24 mouse cellular contexts compared by ENCODE assay signal in the genomic region with DNA sequence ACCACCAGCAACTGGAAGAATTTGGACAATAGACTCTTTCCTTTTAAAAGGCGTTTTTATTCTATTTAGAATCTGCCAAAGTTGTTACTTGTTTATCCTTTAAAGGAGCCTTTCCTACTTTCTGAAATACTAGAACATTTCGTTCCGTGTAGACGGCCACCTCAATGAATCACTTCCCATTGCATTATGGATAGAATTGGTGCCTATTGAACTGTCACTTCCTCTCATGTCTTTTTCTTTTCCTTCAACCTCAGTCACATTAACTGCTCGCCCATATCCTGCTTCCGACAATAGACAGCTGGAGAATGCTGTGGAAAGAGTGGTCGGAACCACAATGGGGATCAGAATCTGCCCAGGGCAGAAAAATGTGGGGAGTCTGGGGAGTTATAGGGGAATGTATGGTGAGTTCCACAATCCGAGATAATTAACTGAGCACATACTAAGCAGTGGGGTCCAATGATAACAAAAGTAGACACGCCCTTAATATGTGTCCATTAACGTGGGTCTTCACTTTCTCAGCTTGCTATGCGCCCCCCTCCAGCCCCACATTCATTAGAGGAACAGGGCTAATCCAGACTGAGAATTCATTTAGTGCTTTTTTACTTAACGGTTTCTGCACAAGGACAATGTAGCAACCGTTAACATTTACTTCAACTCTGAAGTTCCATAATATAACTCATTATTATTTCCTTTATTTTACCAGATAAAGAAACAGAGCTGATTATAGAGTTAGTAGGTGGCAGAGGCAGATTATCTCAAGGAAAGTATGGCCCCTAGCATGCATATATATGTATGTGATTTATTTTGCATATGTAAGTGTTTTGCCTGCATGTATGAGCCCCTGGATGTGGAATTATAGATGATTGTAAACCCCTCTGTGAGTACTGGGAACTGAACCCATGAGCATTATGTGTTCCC. TPM values are rescaled to one million over a fixed set of nuclear protein-coding genes. Genes with fewer than 3 reads are reported as not detected.
DNase-seq lines count a peak whose midpoint lies in the region; ATAC-seq and TF ChIP-seq lines count a peak whose summit lies in the region.
"Had no signal": no experiment of that assay in that cellular context is flagged by ENCODE, and none has a peak within 500 bp of the region (broad histone marks: within the 10 kb centered on the region; RNA-seq: fewer than 3 reads in every experiment).

No protein-coding gene starts in this region.

- WGBS in kidney, embryonic 16.5 days = 60% methylated on average over 13 of the region's 13 CpGs
- WGBS in lung, postnatal 0 days = 63% methylated on average over 13 of the region's 13 CpGs

- no peak for TF ChIP-seq CTCF in lung, postnatal 0 days (IDR thresholded peaks at IDR 0.05)

- intact Hi-C loops in heart, postnatal 10 days (cut with DNase I) = no loop called here

- no peaks in the 10 kb centered on the region for H3K9me3 ChIP-seq in kidney, embryonic 16.5 days (ENCODE audit: low read length)
- no peaks in the 10 kb centered on the region for H3K9me3 ChIP-seq in lung, postnatal 0 days (ENCODE audit: low read length)
- H3K9me3 ChIP-seq: embryonic facial prominence, embryonic 15.5 days; hindbrain, embryonic 12.5 days; limb, embryonic 15.5 days; midbrain, embryonic 12.5 days had no signal

- H3K9ac ChIP-seq in kidney, embryonic 16.5 days (replicated peaks; ENCODE audit: low read length) = no peak overlapping the region
- no peak overlapping the region for H3K9ac ChIP-seq in lung, postnatal 0 days (replicated peaks; ENCODE audit: low read depth)
- H3K9ac ChIP-seq: embryonic facial prominence, embryonic 15.5 days; hindbrain, embryonic 12.5 days; limb, embryonic 15.5 days; midbrain, embryonic 12.5 days had no signal

- no peak overlapping the region for H3K4me2 ChIP-seq in kidney, embryonic 16.5 days (replicated peaks; ENCODE audit: low read depth, low read length)
- H3K4me2 ChIP-seq in lung, postnatal 0 days (replicated peaks; ENCODE audit: low read depth, low read length) = no peak overlapping the region
- H3K4me2 ChIP-seq: embryonic facial prominence, embryonic 15.5 days; hindbrain, embryonic 12.5 days; limb, embryonic 15.5 days; midbrain, embryonic 12.5 days had no signal

- peak; percentile 83 for TF ChIP-seq EP300 in lung, postnatal 0 days (IDR thresholded peaks at IDR 0.05)

- no peak overlapping the region for H3K4me3 ChIP-seq in kidney, embryonic 16.5 days (ENCODE audit: low read length)
- no peak overlapping the region for H3K4me3 ChIP-seq in lung, postnatal 0 days (ENCODE audit: low read depth, low read length)
- H3K4me3 ChIP-seq: embryonic facial prominence, embryonic 15.5 days; hindbrain, embryonic 12.5 days; limb, embryonic 15.5 days; midbrain, embryonic 12.5 days had no signal

- peak; percentile 85 for DNase-seq in heart, adult 11 months
- DNase-seq in heart, postnatal 10 days = no peak
- DNase-seq in kidney, postnatal 14 days = no peak
- DNase-seq in lung, postnatal 0 days (ENCODE audit: low spot score) = peak; percentile 63
- DNase-seq in lung, adult 18-20 months = no peak
- DNase-seq in retina, embryonic 14.5 days (ENCODE audit: low spot score) = peak; percentile 46
- no peak for DNase-seq in left cerebral cortex, adult 9 months (ENCODE audit: low spot score in 2 of 2)
- DNase-seq: adrenal gland, postnatal 25 days; cerebellum, adult 11 months; cerebellum, adult 9-11 months; gastrocnemius, postnatal 10 days; heart, adult 18-20 months; kidney, adult 18-20 months; layer of hippocampus, adult 9-11 months; left cerebral cortex, postnatal 4 days; lung, adult 2 months; right cerebral cortex, postnatal 14 days; spleen, adult 18-20 months had no signal

- H3K27ac ChIP-seq in kidney, embryonic 16.5 days (ENCODE audit: low read length) = peak overlapping the region; percentile 35; the same call in 1 of the 2 replicates
- 0 out of 2 replicates have a peak overlapping the region, but pooled peaks have one; percentile 26 for H3K27ac ChIP-seq in lung, postnatal 0 days (ENCODE audit: low read length)
- H3K27ac ChIP-seq: embryonic facial prominence, embryonic 15.5 days; hindbrain, embryonic 12.5 days; limb, embryonic 15.5 days; midbrain, embryonic 12.5 days had no signal

- H3K27me3 ChIP-seq in kidney, embryonic 16.5 days (ENCODE audit: insufficient read depth, low read length) = no peaks in the 10 kb centered on the region
- H3K27me3 ChIP-seq in lung, postnatal 0 days (replicated peaks; ENCODE audit: insufficient read depth, low read length) = no peaks in the 10 kb centered on the region
- H3K27me3 ChIP-seq: embryonic facial prominence, embryonic 15.5 days; hindbrain, embryonic 12.5 days; limb, embryonic 15.5 days; midbrain, embryonic 12.5 days had no signal

- ATAC-seq in kidney, embryonic 16.5 days (ENCODE audit: low FRiP score, low TSS enrichment) = no peak
- ATAC-seq in lung, postnatal 0 days = peak; percentile 37; the same call in 1 of the 2 replicates
- ATAC-seq: forebrain, embryonic 14.5 days had no signal

- H3K4me1 ChIP-seq in kidney, embryonic 16.5 days (ENCODE audit: insufficient read depth, low read length) = peaks cover 15% of the 10 kb centered on the region
- H3K4me1 ChIP-seq in lung, postnatal 0 days (ENCODE audit: insufficient read depth, low read depth, low read length) = no peaks in the 10 kb centered on the region; the same call in 1 of the 2 replicates
- H3K4me1 ChIP-seq: hindbrain, embryonic 12.5 days; midbrain, embryonic 12.5 days had no signal

- H3K36me3 ChIP-seq in kidney, embryonic 16.5 days (ENCODE audit: insufficient read depth, low read length) = no peaks in the 10 kb centered on the region
- H3K36me3 ChIP-seq in lung, postnatal 0 days (ENCODE audit: insufficient read depth, low read length) = no peaks in the 10 kb centered on the region
- H3K36me3 ChIP-seq: embryonic facial prominence, embryonic 15.5 days; hindbrain, embryonic 12.5 days; limb, embryonic 15.5 days; midbrain, embryonic 12.5 days had no signal

RNA-seq across cellular contexts. Expression of gene Slc38a2, which starts 59.8 kb away (rescaled TPM):
- 100 to 1,000 TPM; 312 to 340 TPM for total RNA-seq in heart, postnatal 10 days (2021)
- polyA plus RNA-seq in kidney, embryonic 16.5 days (2015; fragmentation: Nextera tagmentation; extraction: Ambion mirVana) = 140 and 150 TPM in 2 replicates
- polyA plus RNA-seq in lung, postnatal 0 days (2015; fragmentation: Nextera tagmentation; extraction: Ambion mirVana) = 66.6 and 75.3 TPM in 2 replicates

Comparison
In these comparisons a context has a peak if more than half of its experiments do, and no peak if none do; other contexts are left out.
1. DNase-seq: peak in heart, adult 11 months (single experiment), lung, postnatal 0 days (single experiment) and retina, embryonic 14.5 days (single experiment); none in heart, postnatal 10 days (0 of 2), kidney, postnatal 14 days (single experiment), lung, adult 18-20 months (0 of 2) and left cerebral cortex, adult 9 months (0 of 2).